Mouse (Mus musculus): ENCODE data around the gene Dock2.

The Dock2 gene

GRCm38 (mm10) chr11:34431371-34431770, 352.3 kb downstream of the Dock2 start:
- no peak for DNase-seq (ENCODE audit: low read depth in 1 of 2, low spot score in 2 of 2)

DNA sequence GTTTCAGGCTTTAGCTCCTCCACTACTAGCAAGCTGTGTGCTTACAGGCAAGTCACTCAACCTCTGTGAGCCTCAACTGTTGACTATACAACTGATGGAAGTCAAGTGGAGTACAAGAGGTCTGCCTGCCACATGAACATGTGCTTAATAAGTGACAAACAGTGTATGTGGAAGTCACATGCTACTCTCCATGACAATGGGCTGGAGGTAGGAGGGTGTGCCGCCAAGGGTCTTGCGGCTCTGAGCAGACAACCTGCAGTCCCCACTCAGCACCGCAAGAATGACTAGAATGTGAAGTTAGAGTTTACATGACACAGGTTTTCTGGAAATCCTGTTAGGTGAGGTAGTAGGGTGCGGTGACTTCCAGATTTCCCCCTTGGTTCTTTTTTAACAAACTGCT, 352.8 kb downstream of the Dock2 start:
- no peak for DNase-seq (ENCODE audit: low read depth in 1 of 2, low spot score in 2 of 2)

DNA sequence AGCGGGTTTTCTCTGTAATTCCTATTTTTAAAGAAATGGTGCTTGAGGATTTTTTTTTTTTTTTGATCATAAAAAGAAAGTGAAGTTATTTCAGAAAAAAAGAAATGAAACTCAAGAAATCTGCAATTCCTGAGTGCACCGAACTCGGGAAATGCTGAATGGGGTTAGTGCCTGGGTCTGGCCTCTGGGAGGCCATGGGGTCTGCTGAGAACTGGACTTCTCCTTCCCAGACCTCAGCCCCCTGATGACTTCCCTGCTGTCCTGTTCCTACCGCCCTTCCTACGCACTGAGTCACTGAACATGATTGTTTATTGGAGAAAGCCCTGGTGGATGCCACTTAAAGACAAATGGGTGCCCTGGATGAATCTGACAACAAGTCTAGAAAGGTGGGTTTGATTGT, 356.5 kb downstream of the Dock2 start:
- no peak for DNase-seq (ENCODE audit: low read depth in 1 of 2, low spot score in 2 of 2)

DNA sequence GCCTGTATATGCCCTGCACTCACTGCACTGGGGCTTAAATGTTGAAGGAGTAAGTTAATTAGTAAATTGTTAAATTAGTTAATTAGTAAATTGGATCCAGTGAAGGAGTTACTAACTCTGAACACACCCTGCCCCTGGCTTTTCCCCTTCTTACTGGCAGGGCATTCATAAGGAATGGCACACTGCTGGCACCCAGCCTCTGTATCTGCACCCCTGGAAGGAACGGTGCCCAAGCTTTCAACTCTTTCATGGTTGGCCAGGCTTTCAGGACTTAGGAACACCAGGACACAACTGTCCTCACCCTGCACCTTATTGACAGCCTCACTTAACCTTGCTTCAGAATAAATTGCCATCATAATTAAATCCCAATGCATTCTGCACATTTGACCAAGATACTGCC, 359.1 kb downstream of the Dock2 start:
- no peak for DNase-seq (ENCODE audit: low read depth in 1 of 2, low spot score in 2 of 2)

DNA sequence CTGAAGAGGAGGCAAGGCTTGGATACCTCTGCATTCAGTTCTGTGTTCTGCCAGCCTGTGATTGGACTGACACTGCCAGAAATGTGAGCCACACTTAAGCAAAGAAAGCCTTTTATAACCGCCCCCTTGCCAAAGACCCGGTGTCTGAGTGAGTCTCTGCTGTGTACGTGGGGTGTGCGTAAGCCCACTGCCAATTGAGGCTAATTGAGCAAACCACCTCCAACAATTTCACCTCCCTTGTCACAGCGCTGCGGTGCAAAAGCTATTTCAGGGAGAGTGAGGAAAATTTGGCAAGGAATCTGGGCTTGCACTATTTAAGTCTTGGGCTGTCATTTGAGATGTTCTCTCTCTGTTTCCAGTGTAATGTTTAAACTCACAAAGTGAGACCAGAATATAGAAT, 362.6 kb downstream of the Dock2 start:
- DNase-seq (ENCODE audit: low read depth in 1 of 2, low spot score in 2 of 2), result no peak

DNA sequence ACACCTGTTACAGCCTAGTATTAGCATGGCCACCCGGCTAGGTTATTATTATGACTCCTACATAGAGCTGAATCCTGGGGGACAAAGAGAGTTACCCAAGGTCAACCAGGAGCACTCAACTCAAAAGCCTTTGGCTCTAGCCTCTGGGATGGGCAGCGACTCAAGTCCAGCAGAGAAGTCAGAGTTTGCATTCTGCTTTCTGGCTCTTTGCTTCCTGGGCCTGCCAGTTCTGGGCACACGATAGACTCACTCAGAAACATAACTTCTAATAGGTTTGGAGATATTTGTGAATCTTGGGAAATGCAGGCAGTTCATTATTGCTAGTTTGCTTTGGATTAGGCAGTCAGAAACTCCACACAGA, 367.1 kb downstream of the Dock2 start:
- DNase-seq (ENCODE audit: low read depth in 1 of 2, low spot score in 2 of 2), result no peak

GRCm38 (mm10) chr11:34415884-34416618, 367.6 kb downstream of the Dock2 start:
- no peak for DNase-seq (ENCODE audit: low read depth in 1 of 2, low spot score in 2 of 2)

DNA sequence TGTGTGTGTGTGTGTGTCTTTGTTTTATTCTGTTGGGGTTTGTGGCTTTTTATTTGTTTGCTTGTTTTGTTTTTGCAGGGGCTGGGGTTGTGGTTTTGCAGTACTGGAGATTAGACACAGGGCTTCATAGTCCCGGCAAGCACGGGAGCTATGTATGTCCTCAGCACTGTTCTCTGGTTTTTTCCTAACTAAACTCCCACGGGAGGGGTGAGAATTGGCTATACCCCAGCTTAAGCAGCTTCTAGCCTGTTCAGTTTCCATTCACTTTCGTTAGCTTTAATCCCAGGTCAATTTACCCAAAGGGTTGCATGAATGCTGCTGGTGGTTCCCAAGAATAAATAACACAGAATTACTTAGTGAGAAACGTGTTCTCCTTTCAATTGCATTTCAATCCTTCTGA, 376.8 kb downstream of the Dock2 start:
- DNase-seq (ENCODE audit: low read depth in 1 of 2, low spot score in 2 of 2), result no peak

GRCm38 (mm10) chr11:34406309-34406708, 377.4 kb downstream of the Dock2 start:
- DNase-seq (ENCODE audit: low read depth in 1 of 2, low spot score in 2 of 2), result no peak

DNA sequence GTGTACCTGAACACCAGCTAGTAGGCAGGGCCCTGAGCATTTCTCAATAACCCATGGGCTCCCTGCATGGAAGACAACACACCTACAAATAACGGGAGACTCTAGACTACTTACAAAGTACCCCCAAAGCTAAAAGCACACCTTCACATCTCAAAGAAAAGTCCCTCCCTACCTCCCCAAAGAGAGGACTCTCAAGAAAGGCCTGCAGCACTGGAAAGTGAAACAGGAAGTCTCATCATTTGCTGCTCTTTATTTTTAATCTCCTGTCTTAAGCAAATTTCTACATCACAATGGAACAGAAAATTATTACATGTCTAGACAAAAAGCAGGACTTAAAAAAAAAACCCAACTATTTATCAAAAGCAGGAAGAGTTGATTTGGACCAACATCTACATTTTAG, 378.4 kb downstream of the Dock2 start:
- no peak for DNase-seq (ENCODE audit: low read depth in 1 of 2, low spot score in 2 of 2)

GRCm38 (mm10) chr11:34401343-34401742, 382.3 kb downstream of the Dock2 start:
- DNase-seq (ENCODE audit: low read depth in 1 of 2, low spot score in 2 of 2), result no peak

- DNase-seq (ENCODE audit: low read depth in 1 of 2, low spot score in 2 of 2), result no peak
Measured at GRCm38 (mm10) chr11:34398555-34398954, 385.1 kb downstream of the Dock2 start.

- DNase-seq (ENCODE audit: low read depth in 1 of 2, low spot score in 2 of 2), result no peak
Measured at GRCm38 (mm10) chr11:34397661-34398060, 386.0 kb downstream of the Dock2 start.

GRCm38 (mm10) chr11:34395802-34396201, 387.9 kb downstream of the Dock2 start:
- no peak for DNase-seq (ENCODE audit: low read depth in 1 of 2, low spot score in 2 of 2)

DNA sequence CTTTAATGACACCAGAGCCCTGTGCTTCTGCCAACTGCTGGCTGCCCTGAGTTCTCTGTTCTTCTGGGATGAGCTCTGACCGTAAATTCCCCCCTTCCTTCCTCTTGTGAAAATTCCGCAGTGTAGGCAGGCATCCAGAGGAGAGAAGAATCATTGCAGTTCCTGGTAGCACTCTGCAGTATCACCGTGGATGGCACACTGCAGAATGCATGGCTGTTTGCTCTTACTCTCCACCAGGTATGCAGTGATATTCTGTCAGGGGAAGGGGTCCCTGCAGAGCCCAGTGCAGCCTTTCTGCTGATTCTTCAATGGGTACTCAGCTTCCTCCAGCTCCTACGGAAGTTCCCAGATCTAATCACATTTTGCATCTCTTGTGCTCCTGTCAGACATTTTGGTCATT, 391.6 kb downstream of the Dock2 start:
- no peak for DNase-seq (ENCODE audit: low read depth in 1 of 2, low spot score in 2 of 2)

GRCm38 (mm10) chr11:34389261-34390116, 394.2 kb downstream of the Dock2 start:
- no peak for DNase-seq (ENCODE audit: low read depth in 1 of 2, low spot score in 2 of 2)

GRCm38 (mm10) chr11:34385001-34385688, 398.5 kb downstream of the Dock2 start:
- DNase-seq (ENCODE audit: low read depth in 1 of 2, low spot score in 2 of 2), result no peak

GRCm38 (mm10) chr11:34384178-34384577, 399.5 kb downstream of the Dock2 start:
- no peak for DNase-seq (ENCODE audit: low read depth in 1 of 2, low spot score in 2 of 2)

- no peak for DNase-seq (ENCODE audit: low read depth in 1 of 2, low spot score in 2 of 2)
Measured at GRCm38 (mm10) chr11:34383501-34383900, 400.2 kb downstream of the Dock2 start.

- no peak for DNase-seq (ENCODE audit: low read depth in 1 of 2, low spot score in 2 of 2)
Measured at GRCm38 (mm10) chr11:34377649-34378048, 406.0 kb downstream of the Dock2 start.

GRCm38 (mm10) chr11:34375557-34375956, 408.1 kb downstream of the Dock2 start:
- DNase-seq (ENCODE audit: low read depth in 1 of 2, low spot score in 2 of 2), result no peak

- DNase-seq (ENCODE audit: low read depth in 1 of 2, low spot score in 2 of 2), result no peak
Measured at GRCm38 (mm10) chr11:34372224-34372623, 411.5 kb downstream of the Dock2 start.
